Mouse (Mus musculus) cerebral cortex, adult 2 months (tissue): ENCODE data around the gene Scgb2b7.

Experiments used
- WGBS: fragments of 180-500 bp; shearing (Covaris S2); methylation state at CpG from one replicate; pipeline ENCODE4 v1.1.7; 2018; 5-methylcytosine and 5-hydroxymethylcytosine counted together

The Scgb2b7 gene

DNA sequence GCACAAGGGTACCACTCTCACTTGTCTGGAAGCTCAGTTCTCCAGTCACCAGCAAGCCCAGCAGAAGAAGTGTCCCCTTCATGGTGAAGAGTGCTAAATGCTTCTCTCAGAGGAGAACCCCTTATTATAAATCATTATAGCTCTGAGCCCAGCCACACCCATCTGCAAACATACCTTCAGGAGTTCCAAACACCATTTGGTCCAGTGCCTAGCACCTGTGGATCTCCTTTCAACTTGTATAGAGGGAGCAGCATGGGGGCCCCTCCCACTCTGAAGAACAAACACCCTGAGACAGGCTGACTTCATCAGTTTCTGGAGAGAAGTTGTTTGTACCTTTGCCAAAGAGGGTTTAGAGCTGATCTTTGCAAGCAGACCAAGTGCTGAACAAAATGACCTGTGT, at the start of gene Scgb2b7:
Gene Scgb2b7 (minus strand): TSS at position 101 of the 400 bp plus-strand sequence.

DNA sequence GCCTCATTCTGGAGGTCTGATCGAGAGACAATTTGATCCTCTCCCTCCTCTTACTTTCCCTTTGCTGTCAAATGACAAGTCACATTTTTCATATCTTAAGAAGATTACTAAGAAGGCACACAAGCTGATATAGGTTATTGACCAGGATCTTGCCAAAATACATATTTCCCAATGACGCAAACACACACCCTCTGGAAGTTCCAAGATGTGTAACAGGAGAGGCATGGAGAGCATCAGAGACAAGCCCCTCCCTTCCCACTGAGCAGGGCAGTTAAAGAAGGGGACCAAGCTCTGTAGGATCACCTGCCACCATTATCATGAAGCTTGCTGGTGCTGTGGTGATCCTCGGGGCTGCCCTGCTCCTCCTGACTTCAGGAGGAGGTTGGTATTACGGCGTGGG, 6.8 kb upstream of the Scgb2b7 start, which contains the start of gene Scgb1b7:
Gene Scgb1b7 (plus strand): TSS at position 301 of the 400 bp plus-strand sequence.
- WGBS, result 77% methylated on average over 5 of the region's 5 CpGs
